Mouse (Mus musculus) stomach, embryonic 16.5 days (tissue): ENCODE results near the gene Ulk4. TPM values are rescaled to one million over a fixed set of nuclear protein-coding genes. Genes with fewer than 3 reads are reported as not detected.
A peak's percentile ranks its signal among the peaks of the same experiment; 100 is the strongest.

Experiments
- ATAC-seq: fragments of 200-750 bp; cut with Nextera tagmentation; 2 replicates; pipeline ENCODE4 v1.8.0; 2017; ENCODE audit warnings: moderate number of reproducible peaks, moderate TSS enrichment; ENCODE audit not compliant: insufficient read depth, low FRiP score
- H3K27ac ChIP-seq: fragments of 300-500 bp; sonication (generic); 2 replicates; pipeline ENCODE4 v1.5.1; 2014; ENCODE audit warnings: low read length
- H3K27me3 ChIP-seq: fragments of 300-500 bp; sonication (generic); 2 replicates; pipeline ENCODE4 v1.6.1; 2014; ENCODE audit warnings: low read length, control low read depth, mixed read lengths; ENCODE audit not compliant: control insufficient read depth, insufficient read depth
- H3K36me3 ChIP-seq: fragments of 300-500 bp; sonication (generic); 2 replicates; pipeline ENCODE4 v1.6.1; 2014; ENCODE audit warnings: low read length; ENCODE audit not compliant: control insufficient read depth, insufficient read depth
- H3K4me1 ChIP-seq: fragments of 300-500 bp; sonication (generic); 2 replicates; pipeline ENCODE4 v1.6.1; 2014; ENCODE audit warnings: low read length, control low read depth, mixed read lengths; ENCODE audit not compliant: control insufficient read depth, insufficient read depth
- H3K4me2 ChIP-seq: fragments of 300-500 bp; sonication (generic); 2 replicates; pipeline ENCODE4 v1.6.1; 2014; ENCODE audit warnings: low read depth, low read length, mixed read lengths
- H3K4me3 ChIP-seq: fragments of 300-500 bp; sonication (generic); replicated peaks from 2 replicates; pipeline ENCODE4 v1.5.1; 2014; ENCODE audit warnings: mild to moderate bottlenecking, low read length
- H3K9ac ChIP-seq: fragments of 300-500 bp; sonication (generic); 2 replicates; pipeline ENCODE4 v1.6.1; 2014; ENCODE audit warnings: low read length
- H3K9me3 ChIP-seq: fragments of 300-500 bp; sonication (generic); replicated peaks from 2 replicates; pipeline ENCODE4 v1.6.1; 2016; ENCODE audit warnings: low read length, control low read depth; ENCODE audit not compliant: control insufficient read depth
- WGBS: fragments of 180-500 bp; shearing (Covaris S2); extraction: QIAGEN DNeasy Blood & Tissue Kit; methylation state at CpG from one replicate; pipeline ENCODE4 v1.1.7; 2014; 5-methylcytosine and 5-hydroxymethylcytosine counted together
- polyA plus RNA-seq: library from polyadenylated mRNA; unstranded; fragments of >200 nt; fragmentation: Nextera tagmentation; extraction: Ambion mirVana; gene quantifications from 2 replicates; pipeline ENCODE4 v1.2.1, GENCODE M21; 2015

Gene Ulk4
- polyA plus RNA-seq, 1 experiment from 2014 or later, result 124 TPM

DNA sequence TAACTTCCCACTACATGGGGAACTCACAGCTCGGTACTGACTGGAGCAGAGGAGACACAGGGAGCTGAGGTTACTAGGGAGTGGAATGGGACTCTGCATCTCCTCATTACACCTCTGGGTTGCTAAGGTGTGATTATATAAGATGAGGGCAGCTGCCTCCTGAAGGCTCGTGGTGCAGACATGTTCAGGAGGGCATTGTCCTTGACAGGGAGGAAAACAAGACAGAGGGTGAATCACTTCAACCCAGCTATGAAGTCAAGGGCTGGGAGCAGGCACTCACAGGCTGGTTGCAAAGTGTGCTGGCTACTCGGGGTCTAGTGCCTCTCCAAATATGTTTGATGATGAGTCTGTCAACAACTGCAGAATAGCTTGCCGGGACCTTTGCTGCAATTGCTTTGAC, 290.0 kb downstream of the Ulk4 start:
- no peak overlapping the region for H3K27ac ChIP-seq
- 62% methylated on average over 4 of the region's 4 CpGs for WGBS
- H3K4me3 ChIP-seq, result no peak overlapping the region
- no peak overlapping the region for H3K9ac ChIP-seq
- no peak for ATAC-seq
- no peak overlapping the region for H3K4me2 ChIP-seq
- peaks cover 39% of the 10 kb centered on the region for H3K4me1 ChIP-seq
- no peaks in the 10 kb centered on the region for H3K27me3 ChIP-seq
- no peaks in the 10 kb centered on the region for H3K36me3 ChIP-seq
- H3K9me3 ChIP-seq, result no peaks in the 10 kb centered on the region

DNA sequence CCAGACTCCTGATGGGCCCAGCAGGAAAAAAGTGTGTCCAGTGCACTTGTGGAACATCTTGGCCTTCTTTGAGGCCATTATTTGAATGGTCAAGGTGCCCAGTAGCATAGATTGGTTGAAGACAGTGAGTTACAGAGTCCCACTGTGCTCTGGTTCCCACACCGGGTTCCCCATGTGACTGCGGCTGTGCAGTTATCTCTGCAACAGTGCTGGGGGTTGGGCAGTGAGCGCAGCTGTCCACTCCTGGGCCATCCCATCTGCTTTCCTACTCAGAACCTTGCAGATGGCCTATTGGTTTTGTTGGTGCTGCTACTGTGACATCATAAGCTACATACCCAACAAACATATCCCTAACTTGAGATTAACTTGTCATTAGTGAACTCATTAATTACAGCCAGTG, 290.7 kb downstream of the Ulk4 start:
- Histone ChIP-seq H3K27ac (no peak overlapping the region; the same call in 1 of the 2 replicates), H3K4me2 (no peak overlapping the region), H3K36me3 (no peaks in the 10 kb centered on the region), H3K4me3 (no peak overlapping the region), H3K4me1 (peaks cover 39% of the 10 kb centered on the region), H3K9ac (no peak overlapping the region), H3K27me3 (no peaks in the 10 kb centered on the region), H3K9me3 (no peaks in the 10 kb centered on the region)
- no peak for ATAC-seq
- WGBS, result 91% methylated on average over 3 of the region's 3 CpGs

DNA sequence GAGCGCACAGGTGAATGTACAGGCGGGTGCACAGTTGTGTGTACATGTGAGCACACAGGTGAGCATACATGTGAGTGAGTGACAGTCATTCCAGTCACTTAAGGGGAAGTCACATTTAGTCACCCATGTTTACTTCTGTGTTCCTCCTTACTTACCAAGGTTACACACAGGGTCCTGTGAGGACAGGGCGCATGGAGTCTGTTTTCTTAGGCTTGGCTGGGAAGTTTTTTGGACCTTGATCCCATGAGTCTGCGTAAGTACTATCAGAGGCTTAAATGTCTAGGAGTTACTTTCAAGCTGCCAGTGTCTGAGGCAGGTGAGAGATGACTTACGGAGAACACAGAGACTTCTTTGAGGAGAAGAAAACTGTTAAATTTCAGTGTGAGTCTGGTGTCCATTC, 291.5 kb downstream of the Ulk4 start:
- Histone ChIP-seq H3K27me3 (no peaks in the 10 kb centered on the region), H3K36me3 (no peaks in the 10 kb centered on the region), H3K4me2 (no peak overlapping the region), H3K4me3 (no peak overlapping the region), H3K27ac (no peak overlapping the region), H3K9ac (no peak overlapping the region), H3K9me3 (no peaks in the 10 kb centered on the region), H3K4me1 (peaks cover 39% of the 10 kb centered on the region)
- 0 out of 2 replicates have a peak, but pooled peaks have one; percentile 11 for ATAC-seq
- 91% methylated on average over 5 of the region's 5 CpGs for WGBS

DNA sequence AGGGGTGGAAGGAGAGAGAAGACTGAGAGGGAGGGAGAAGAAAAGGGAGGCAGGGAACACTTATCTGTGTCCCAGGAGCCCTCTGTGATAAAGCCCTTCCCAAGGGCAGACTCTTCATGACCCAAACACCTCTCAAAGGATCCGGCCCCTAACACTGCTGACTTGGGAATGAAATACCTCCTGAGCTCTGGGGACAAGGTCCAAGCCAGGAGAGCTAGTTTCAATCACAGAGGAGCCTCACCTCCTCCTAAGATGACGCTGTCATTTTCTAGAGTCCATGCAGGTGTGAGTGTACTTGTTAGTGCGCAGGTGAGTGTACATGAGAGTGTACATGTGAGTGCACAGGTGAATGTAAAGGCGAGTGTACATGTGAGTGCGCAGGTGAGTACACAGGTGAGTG, 292.0 kb downstream of the Ulk4 start:
- WGBS, result 90% methylated on average over 5 of the region's 5 CpGs
- Histone ChIP-seq H3K9me3 (no peaks in the 10 kb centered on the region), H3K27ac (no peak overlapping the region), H3K4me2 (no peak overlapping the region), H3K4me1 (peaks cover 33% of the 10 kb centered on the region), H3K4me3 (no peak overlapping the region), H3K27me3 (no peaks in the 10 kb centered on the region), H3K36me3 (no peaks in the 10 kb centered on the region), H3K9ac (no peak overlapping the region)
- ATAC-seq, result no peak

DNA sequence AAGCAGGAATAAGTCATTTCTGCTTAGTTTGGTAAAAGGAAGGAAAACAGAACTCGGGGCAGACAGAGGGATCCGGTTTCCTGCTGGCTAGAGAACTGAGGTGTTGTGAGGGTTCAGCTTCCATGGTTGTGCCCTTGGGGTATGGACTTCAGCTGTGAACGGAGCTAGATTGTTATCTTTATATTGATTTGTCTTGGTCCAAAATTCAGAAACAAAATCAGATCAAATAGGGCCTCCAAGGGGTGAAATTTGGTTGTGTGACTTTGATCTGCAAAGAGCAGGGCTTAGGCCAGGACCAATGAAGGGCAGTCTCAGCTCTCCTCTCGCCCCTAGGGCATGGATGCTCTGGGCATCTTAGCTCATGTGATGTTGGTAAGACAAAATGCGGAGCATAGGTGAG, 292.5 kb downstream of the Ulk4 start:
- Histone ChIP-seq H3K9me3 (no peaks in the 10 kb centered on the region), H3K27ac (no peak overlapping the region), H3K9ac (no peak overlapping the region; the same call in 1 of the 2 replicates), H3K4me2 (no peak overlapping the region), H3K36me3 (no peaks in the 10 kb centered on the region), H3K27me3 (no peaks in the 10 kb centered on the region), H3K4me3 (no peak overlapping the region), H3K4me1 (peaks cover 28% of the 10 kb centered on the region)
- ATAC-seq, result no peak
- 76% methylated on average over 5 of the region's 5 CpGs for WGBS

DNA sequence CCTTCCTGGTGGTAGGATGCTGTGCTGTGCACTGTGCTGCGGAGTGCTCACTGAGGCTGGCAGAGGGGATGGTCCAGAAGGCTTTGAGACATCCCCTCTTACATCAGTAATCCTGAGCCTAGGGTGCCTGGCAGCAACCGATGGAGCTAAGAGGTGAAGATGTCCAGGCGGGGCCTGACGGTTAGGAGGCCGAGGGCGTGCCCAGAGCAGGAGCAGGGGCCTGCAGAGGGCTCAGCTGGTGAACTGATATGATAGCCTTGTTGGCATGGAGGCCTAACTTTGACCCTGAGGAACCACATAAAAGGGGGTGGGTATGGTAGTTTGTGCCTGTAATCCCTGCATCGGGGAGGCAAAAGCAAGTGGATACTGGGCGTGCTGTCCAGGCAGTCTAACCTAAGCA, 293.1 kb downstream of the Ulk4 start:
- Histone ChIP-seq H3K36me3 (no peaks in the 10 kb centered on the region), H3K27ac (no peak overlapping the region), H3K4me2 (no peak overlapping the region), H3K27me3 (no peaks in the 10 kb centered on the region), H3K9me3 (no peaks in the 10 kb centered on the region), H3K9ac (no peak overlapping the region), H3K4me1 (peaks cover 22% of the 10 kb centered on the region), H3K4me3 (no peak overlapping the region)
- WGBS, result 78% methylated on average over 8 of the region's 8 CpGs
- no peak for ATAC-seq

DNA sequence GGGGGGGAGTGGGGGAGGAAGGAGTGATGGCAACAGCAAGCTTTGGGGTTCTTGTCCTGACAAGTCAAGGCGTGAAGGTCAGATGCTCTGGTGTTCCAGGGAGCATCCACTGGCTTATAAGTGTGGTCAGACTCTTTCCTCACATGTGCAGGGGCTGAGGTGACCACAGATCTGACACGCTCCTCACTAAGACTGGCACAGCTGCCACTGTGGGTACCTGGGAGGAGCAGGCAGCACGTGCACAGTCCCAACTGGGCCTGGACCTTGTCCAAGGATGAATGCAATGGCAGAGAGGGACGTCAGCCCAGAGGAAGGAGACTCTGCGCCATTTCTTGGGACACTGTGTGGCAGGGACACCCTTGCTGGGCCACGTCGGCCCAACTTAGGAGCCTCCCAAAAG, 295.2 kb downstream of the Ulk4 start:
- no peak overlapping the region for H3K4me3 ChIP-seq
- no peak overlapping the region for H3K9ac ChIP-seq
- no peak for ATAC-seq
- peaks cover 6% of the 10 kb centered on the region; the same call in 1 of the 2 replicates for H3K4me1 ChIP-seq
- H3K36me3 ChIP-seq, result no peaks in the 10 kb centered on the region
- no peaks in the 10 kb centered on the region for H3K9me3 ChIP-seq
- H3K27ac ChIP-seq, result no peak overlapping the region
- no peak overlapping the region for H3K4me2 ChIP-seq
- H3K27me3 ChIP-seq, result no peaks in the 10 kb centered on the region
- WGBS, result 81% methylated on average over 7 of the region's 7 CpGs

DNA sequence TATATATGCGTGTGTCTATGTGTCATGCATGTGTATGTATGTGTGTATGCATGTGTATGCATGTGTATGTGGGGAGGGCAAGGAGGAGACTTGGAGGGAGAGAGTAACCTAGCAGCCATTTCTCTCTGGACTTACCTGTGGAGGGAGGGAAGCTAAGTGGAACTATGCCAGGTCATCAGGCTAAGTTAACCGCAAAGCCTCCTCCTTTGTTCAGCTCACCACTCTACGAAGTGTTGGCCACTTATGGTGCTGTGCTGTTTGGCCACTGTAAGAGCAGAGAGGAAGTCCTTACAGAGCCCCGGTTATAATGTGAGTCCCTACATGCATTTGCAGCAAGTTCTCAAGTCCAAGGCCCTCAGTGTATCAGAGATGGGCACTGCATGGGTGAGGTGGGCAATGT, 300.1 kb downstream of the Ulk4 start:
- Histone ChIP-seq H3K9ac (no peak overlapping the region), H3K9me3 (no peaks in the 10 kb centered on the region), H3K4me1 (peaks cover 16% of the 10 kb centered on the region; the same call in 1 of the 2 replicates), H3K27ac (no peak overlapping the region), H3K4me3 (no peak overlapping the region), H3K27me3 (no peaks in the 10 kb centered on the region), H3K36me3 (no peaks in the 10 kb centered on the region), H3K4me2 (no peak overlapping the region)
- WGBS, result 91% methylated on average over 4 of the region's 4 CpGs
- ATAC-seq, result no peak

DNA sequence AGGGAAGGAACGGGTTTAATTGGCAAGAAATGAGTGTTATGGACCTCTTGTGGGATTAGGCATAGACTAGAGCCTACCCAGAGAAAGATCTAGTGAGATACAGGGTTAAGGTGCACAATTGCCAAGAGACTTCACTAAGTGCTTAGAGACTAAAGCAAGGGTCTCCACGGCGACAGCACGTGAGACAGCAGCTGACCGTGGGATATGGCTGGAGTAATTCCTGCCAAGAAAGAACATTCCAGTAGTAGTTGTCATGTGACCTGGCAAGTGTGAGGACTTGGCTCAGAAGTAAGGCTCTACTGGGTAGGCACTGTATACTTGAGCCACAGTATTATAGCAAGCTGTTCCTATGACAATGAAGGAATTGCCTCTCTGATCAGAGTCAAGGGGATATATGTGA, 300.8 kb downstream of the Ulk4 start:
- Histone ChIP-seq H3K9ac (no peak overlapping the region), H3K9me3 (no peaks in the 10 kb centered on the region), H3K27me3 (no peaks in the 10 kb centered on the region), H3K4me3 (no peak overlapping the region), H3K27ac (peak overlapping the region; percentile 8; the same call in 1 of the 2 replicates), H3K4me1 (peaks cover 16% of the 10 kb centered on the region; the same call in 1 of the 2 replicates), H3K36me3 (no peaks in the 10 kb centered on the region), H3K4me2 (no peak overlapping the region)
- peak; percentile 79; the same call in 1 of the 2 replicates for ATAC-seq
- WGBS, result 42% methylated on average over 5 of the region's 5 CpGs

DNA sequence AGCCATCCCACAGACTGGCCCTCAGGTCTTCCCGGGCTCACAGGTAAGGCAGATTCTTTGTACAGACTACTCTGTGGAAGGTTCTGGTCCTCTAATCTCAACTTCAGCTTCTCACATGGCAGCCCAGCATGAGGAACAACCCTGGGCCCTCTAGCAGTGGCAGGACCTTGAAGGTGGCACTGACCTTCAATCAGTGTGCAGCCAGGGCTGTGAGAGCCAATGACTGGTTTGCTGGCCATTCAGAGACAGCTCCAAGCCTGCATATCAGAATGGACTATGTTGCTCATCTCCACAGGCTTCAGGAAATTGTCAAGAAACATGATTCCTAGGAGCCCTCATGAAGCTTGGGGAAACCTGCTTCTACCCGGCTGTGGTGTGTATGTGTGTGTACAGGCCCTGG, 302.8 kb downstream of the Ulk4 start:
- ATAC-seq, result no peak
- no peaks in the 10 kb centered on the region for H3K9me3 ChIP-seq
- no peaks in the 10 kb centered on the region for H3K27me3 ChIP-seq
- H3K27ac ChIP-seq, result peak overlapping the region; percentile 33
- WGBS, result 65% methylated on average over 2 of the region's 2 CpGs
- H3K9ac ChIP-seq, result no peak overlapping the region
- H3K4me1 ChIP-seq, result peaks cover 16% of the 10 kb centered on the region; the same call in 1 of the 2 replicates
- H3K4me2 ChIP-seq, result no peak overlapping the region
- no peaks in the 10 kb centered on the region for H3K36me3 ChIP-seq
- no peak overlapping the region for H3K4me3 ChIP-seq
